Mouse (Mus musculus) liver, embryonic 14.5 days (tissue): ENCODE measurements around the gene Fam163a.

Experiments
- CTCF ChIP-seq: IDR thresholded peaks from 2 replicates; pipeline ENCODE4 v1.5.1; 2016; ENCODE audit warnings: antibody characterized with exemption, low read depth, control low read depth
- EP300 ChIP-seq: IDR thresholded peaks from 2 replicates; pipeline ENCODE4 v1.6.1; 2016; ENCODE audit warnings: antibody characterized with exemption, low read depth

DNA sequence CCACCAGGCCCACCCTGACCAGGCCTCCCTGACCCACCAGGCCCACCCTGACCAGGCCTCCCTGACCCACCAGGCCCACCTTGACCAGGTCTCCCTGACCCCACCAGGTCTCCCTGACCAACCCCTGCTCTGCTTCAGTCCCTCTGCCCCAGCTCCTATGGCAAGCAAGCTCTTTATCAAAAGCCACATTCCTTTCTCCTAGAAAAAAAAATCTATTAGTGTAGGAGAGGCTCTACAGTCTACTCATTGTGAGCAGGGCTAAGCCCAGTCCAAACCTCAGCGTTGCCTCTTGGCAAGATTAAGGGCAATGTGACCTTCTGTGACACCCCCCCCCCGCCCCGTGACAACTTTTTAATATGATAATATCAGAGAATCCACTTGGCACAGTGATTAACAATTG lies 120.2 kb downstream of the Fam163a start:
- TF ChIP-seq CTCF (no peak), EP300 (no peak)
